Mouse (Mus musculus): ENCODE measurements at regions not wholly inside any gene's neighbourhood (a gene's known extent, or its start where the extent isn't known, plus 50 kb on each side); places are given as distances from the start of the nearest gene placed in this dataset.

DNA sequence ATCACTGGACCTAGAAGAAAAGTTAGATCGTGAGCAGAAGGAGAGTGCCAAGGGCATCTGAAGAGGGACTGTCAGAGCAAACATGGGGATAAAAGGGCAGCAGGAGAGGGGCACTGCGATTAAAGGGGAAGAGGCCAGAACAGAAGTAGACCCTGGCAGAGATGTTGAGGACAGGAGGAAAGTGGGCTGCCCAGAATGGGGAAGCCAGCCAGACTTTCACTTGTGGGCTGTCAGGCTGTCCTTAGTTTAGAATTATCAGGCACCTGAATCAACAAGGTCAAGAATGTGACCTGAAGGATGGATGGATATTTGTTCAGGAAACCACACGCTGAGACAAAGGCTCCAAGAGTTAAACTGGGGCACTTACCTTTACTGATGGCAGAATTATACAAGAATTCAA lies 193.0 kb upstream of the Klf3 start:
- no peaks in the 10 kb centered on the region for H3K27me3 ChIP-seq
- peaks cover 9% of the 10 kb centered on the region for H3K4me1 ChIP-seq
- H3K9me3 ChIP-seq = no peaks in the 10 kb centered on the region
- no peak for ATAC-seq (replicated peaks)
- H3K4me2 ChIP-seq (replicated peaks) = no peak overlapping the region
- no peaks in the 10 kb centered on the region for H3K36me3 ChIP-seq
- no peak overlapping the region for H3K9ac ChIP-seq (replicated peaks)
- H3K27ac ChIP-seq (replicated peaks) = no peak overlapping the region
- 14% methylated on average over 3 of the region's 3 CpGs for WGBS
- H3K4me3 ChIP-seq = no peak overlapping the region

DNA sequence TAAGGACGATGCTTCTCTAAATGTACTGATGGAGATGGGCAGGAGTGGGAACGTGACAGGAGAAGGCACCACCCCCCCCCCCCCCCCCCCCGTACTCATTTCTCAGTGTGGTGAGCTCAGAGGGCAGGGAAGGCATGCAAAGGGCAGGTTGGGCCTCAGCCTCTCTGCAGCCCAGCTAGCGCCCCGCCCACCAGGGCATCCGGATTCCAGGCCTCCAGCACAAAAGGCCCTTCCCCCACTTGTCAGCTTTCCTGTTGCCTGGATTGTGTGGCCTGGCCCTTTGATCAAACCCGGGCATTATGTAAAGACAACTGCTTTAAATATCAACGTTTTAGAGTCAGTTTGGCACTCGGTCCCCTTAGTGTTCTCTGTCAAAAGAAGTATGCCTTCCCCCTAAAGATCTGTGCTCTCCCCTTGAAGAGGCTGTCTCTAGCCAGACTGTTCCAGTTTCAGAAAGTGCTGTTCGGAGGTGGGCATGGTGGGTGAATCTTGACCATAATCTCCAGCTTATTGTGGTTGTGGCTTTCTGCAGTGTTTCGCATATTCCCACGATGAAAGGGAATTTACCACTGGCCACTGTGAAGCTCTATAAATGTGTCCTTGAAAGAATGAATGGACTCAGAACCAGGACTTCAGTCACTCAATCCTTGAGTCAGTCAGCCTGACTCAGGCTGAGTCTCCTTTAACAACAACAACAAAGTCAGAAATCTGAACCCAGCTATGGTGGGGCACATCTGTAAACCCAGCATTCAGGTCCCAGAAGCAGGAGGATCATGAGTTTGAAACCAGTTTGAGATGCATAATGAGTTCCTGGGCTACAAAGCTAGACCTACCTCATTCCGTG lies 192.4 kb upstream of the Klf3 start:
- peaks cover 9% of the 10 kb centered on the region for H3K4me1 ChIP-seq
- H3K4me2 ChIP-seq (replicated peaks) = no peak overlapping the region
- no peak overlapping the region for H3K4me3 ChIP-seq
- no peaks in the 10 kb centered on the region for H3K36me3 ChIP-seq
- 11% methylated on average over 11 of the region's 13 CpGs for WGBS
- no peak overlapping the region for H3K27ac ChIP-seq (replicated peaks)
- ATAC-seq (replicated peaks) = peak; percentile 58; the same call in 1 of the 2 replicates
- no peaks in the 10 kb centered on the region for H3K27me3 ChIP-seq
- no peaks in the 10 kb centered on the region for H3K9me3 ChIP-seq
- no peak overlapping the region for H3K9ac ChIP-seq (replicated peaks)

- Histone ChIP-seq H3K4me1 (peaks cover 9% of the 10 kb centered on the region), H3K27ac (replicated peaks) (no peak overlapping the region), H3K9ac (replicated peaks) (no peak overlapping the region), H3K27me3 (no peaks in the 10 kb centered on the region), H3K4me2 (replicated peaks) (no peak overlapping the region), H3K36me3 (no peaks in the 10 kb centered on the region), H3K4me3 (no peak overlapping the region), H3K9me3 (no peaks in the 10 kb centered on the region)
- no peak for ATAC-seq (replicated peaks)
- WGBS = 94% methylated on average over 7 of the region's 7 CpGs
Observed at GRCm38 (mm10) chr5:64612017-64612416, 191.2 kb upstream of the Klf3 start.

DNA sequence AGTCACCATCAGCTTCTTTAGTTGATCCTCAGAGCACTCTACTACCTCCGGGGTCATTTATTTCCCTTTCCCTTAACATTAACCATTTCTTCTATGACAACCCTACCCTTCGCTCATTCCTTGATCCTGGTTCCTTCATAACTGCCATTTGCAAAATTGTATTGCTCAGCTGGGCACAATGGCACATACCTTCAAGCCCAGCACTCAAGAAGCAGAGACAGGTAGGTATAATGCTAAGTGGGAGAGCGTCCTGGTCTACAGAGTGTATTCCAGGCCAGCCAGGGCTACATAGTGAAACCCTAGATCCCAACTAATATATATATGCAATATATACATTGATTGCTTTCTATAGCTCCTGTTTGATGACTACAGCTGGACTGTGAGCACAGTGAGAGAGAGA lies 189.5 kb upstream of the Klf3 start:
- H3K27me3 ChIP-seq = no peaks in the 10 kb centered on the region
- H3K9ac ChIP-seq (replicated peaks) = no peak overlapping the region
- H3K36me3 ChIP-seq = no peaks in the 10 kb centered on the region
- peaks cover 9% of the 10 kb centered on the region for H3K4me1 ChIP-seq
- no peak overlapping the region for H3K27ac ChIP-seq (replicated peaks)
- H3K4me2 ChIP-seq (replicated peaks) = no peak overlapping the region
- H3K9me3 ChIP-seq = no peaks in the 10 kb centered on the region
- ATAC-seq (replicated peaks) = no peak
- H3K4me3 ChIP-seq = no peak overlapping the region
- 97% methylated on average over 3 of the region's 3 CpGs for WGBS

DNA sequence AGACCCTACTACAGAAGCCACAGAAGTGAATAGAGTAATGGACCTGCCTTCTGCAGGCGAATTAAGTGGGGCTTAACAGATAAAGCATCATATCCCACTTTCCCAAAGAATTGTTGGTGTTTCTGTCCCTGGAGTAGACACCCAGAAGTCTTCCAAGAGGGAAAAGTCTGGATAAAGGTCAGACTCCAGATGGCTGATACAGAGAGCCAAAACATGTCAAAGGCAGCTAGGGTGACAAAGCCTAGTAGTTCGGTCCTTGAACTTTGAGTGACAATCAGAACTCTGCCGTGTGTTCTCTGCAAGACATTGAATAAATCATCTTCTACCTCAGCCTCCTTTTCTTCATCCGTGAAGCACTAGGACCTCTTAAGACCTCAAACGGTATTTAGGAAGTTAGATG lies 185.1 kb upstream of the Klf3 start:
- no peaks in the 10 kb centered on the region for H3K9me3 ChIP-seq
- no peaks in the 10 kb centered on the region for H3K4me1 ChIP-seq
- no peaks in the 10 kb centered on the region for H3K36me3 ChIP-seq
- no peak for ATAC-seq (replicated peaks)
- H3K4me2 ChIP-seq (replicated peaks) = no peak overlapping the region
- H3K27ac ChIP-seq (replicated peaks) = no peak overlapping the region
- H3K4me3 ChIP-seq = no peak overlapping the region
- WGBS = 66% methylated on average over 5 of the region's 5 CpGs
- H3K27me3 ChIP-seq = no peaks in the 10 kb centered on the region
- H3K9ac ChIP-seq (replicated peaks) = no peak overlapping the region

DNA sequence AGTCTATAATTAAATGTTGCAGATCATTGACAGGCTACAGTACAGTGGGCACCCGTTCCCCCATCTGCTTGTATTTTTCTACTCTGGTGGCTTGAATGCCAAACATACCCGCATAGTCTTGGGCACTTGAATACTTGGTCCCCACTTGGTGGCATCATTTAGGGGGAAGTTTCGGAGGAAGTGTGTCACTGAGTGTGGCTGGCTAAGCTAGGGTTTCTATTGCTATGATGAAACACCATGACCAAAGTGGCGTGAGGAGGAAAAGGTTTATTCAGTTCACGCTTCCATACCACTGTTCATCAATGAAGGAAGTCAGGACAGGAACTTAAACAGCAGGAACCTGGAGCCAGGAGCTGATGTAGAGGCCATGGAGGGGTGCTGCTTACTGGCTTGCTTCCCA lies 183.4 kb upstream of the Klf3 start:
- H3K27me3 ChIP-seq = no peaks in the 10 kb centered on the region
- H3K9me3 ChIP-seq = no peaks in the 10 kb centered on the region
- ATAC-seq (replicated peaks) = no peak
- no peaks in the 10 kb centered on the region for H3K4me1 ChIP-seq
- no peak overlapping the region for H3K9ac ChIP-seq (replicated peaks)
- H3K4me3 ChIP-seq = no peak overlapping the region
- H3K4me2 ChIP-seq (replicated peaks) = no peak overlapping the region
- no peaks in the 10 kb centered on the region for H3K36me3 ChIP-seq
- H3K27ac ChIP-seq (replicated peaks) = no peak overlapping the region
- WGBS = 92% methylated on average over 5 of the region's 5 CpGs

GRCm38 (mm10) chr5:64620726-64621125 lies 182.5 kb upstream of the Klf3 start:
- WGBS = 91% methylated on average over 5 of the region's 5 CpGs

DNA sequence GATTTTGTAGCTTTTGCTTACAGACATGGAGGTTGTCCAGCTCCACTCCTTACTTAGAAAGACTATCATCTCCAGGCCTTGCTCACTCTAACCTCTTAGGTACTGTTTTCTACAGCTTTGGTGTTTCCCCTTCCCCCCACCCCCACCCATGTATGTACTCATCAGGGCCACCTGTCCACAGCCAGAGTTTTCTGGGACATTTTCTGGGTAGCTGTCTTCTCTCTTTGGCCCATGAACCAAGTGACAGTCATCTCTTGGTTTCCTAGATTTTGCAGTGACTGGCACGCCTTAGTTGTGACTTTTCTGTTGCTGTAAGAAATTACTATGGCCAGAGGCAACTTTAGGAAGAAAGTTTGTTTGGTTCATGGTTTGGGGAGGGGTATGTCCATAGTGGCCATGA lies 181.8 kb upstream of the Klf3 start:
- Histone ChIP-seq H3K9me3 (no peaks in the 10 kb centered on the region), H3K27me3 (no peaks in the 10 kb centered on the region), H3K4me1 (no peaks in the 10 kb centered on the region), H3K36me3 (no peaks in the 10 kb centered on the region), H3K9ac (replicated peaks) (no peak overlapping the region), H3K4me2 (replicated peaks) (no peak overlapping the region), H3K4me3 (no peak overlapping the region), H3K27ac (replicated peaks) (no peak overlapping the region)
- ATAC-seq (replicated peaks) = no peak
- WGBS = 100% methylated on average over 1 of the region's 1 CpGs

More at GRCm38 (mm10) chr5:64620726-64621125, 182.5 kb upstream of the Klf3 start:
- no peaks in the 10 kb centered on the region for H3K4me1 ChIP-seq
- ATAC-seq (replicated peaks) = no peak
- no peak overlapping the region for H3K4me3 ChIP-seq
- no peaks in the 10 kb centered on the region for H3K9me3 ChIP-seq
- no peaks in the 10 kb centered on the region for H3K27me3 ChIP-seq
- no peaks in the 10 kb centered on the region for H3K36me3 ChIP-seq
- H3K27ac ChIP-seq (replicated peaks) = no peak overlapping the region
- no peak overlapping the region for H3K4me2 ChIP-seq (replicated peaks)
- H3K9ac ChIP-seq (replicated peaks) = no peak overlapping the region

DNA sequence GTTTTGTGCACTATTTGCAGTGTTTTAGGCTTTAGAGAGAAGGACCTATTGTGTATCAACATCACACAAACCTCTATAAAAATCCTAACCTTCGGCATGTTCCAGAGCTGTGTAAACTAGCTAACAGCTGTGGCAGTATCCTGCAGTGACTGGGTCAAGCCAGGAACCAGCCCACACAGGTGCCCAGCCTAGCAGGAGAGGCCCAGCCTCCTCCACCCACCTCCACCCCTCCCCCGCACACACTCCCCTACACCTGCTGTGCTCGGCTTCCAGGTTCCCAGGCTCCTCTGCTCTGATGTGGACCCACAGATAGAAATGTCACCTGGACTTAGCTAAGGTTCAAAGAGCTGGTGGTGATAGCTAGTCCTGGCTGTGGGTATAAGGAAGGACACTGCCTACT lies 179.5 kb upstream of the Klf3 start:
- 50% methylated on average over 3 of the region's 3 CpGs for WGBS
- H3K9me3 ChIP-seq = no peaks in the 10 kb centered on the region

DNA sequence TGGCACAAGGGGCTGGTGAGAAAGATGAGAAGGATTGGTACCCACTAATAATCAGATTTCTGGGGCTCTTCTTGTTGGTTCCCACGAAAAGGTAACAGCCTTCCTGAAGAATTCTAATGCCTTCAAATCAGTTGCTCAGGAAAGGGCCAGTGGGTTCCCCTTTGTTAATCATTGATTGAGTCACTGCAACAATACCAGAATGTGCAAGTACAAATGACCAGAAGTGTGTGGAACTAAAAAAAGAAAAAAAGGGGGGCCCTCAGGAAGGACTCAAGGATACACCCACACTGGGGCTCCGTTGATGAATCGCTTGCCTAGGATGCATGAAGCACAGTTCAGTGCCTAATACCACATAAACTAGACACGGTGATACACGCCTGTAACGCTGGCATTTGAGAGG lies 179.0 kb upstream of the Klf3 start:
- Histone ChIP-seq H3K36me3 (no peaks in the 10 kb centered on the region), H3K27ac (replicated peaks) (no peak overlapping the region)
- 80% methylated on average over 6 of the region's 6 CpGs for WGBS

More for the DNA sequence above, 179.5 kb upstream of the Klf3 start:
- Histone ChIP-seq H3K36me3 (no peaks in the 10 kb centered on the region), H3K27me3 (no peaks in the 10 kb centered on the region), H3K27ac (replicated peaks) (no peak overlapping the region), H3K4me2 (replicated peaks) (no peak overlapping the region), H3K4me3 (no peak overlapping the region), H3K9ac (replicated peaks) (no peak overlapping the region), H3K4me1 (no peaks in the 10 kb centered on the region)
- ATAC-seq (replicated peaks) = no peak

DNA sequence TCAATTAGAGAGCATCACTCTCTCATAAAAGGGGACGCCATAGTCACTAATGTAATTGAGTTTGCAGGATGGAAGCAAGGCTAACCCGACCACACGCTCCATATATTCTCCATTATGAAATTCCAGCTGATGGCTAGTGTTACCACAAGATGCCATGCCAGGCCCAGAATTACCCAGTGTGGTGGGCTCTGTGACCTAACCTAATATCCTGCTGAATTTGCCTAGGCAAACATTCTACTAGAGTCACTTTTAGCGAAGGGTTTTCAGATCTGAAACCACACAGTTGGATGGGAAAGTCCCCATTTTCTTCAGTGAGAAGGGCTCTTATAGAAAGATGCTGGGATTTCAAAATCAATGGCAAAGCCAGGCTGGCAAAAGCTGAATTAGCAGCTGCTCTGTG lies 177.8 kb upstream of the Klf3 start:
- Histone ChIP-seq H3K9me3 (no peaks in the 10 kb centered on the region), H3K4me2 (replicated peaks) (no peak overlapping the region), H3K27ac (replicated peaks) (no peak overlapping the region), H3K9ac (replicated peaks) (no peak overlapping the region), H3K36me3 (no peaks in the 10 kb centered on the region), H3K27me3 (no peaks in the 10 kb centered on the region), H3K4me1 (no peaks in the 10 kb centered on the region), H3K4me3 (no peak overlapping the region)
- 90% methylated on average over 4 of the region's 4 CpGs for WGBS
- ATAC-seq (replicated peaks) = no peak

More for the DNA sequence above, 179.0 kb upstream of the Klf3 start:
- Histone ChIP-seq H3K4me1 (no peaks in the 10 kb centered on the region), H3K9ac (replicated peaks) (no peak overlapping the region), H3K9me3 (no peaks in the 10 kb centered on the region), H3K4me3 (no peak overlapping the region), H3K4me2 (replicated peaks) (no peak overlapping the region), H3K27me3 (no peaks in the 10 kb centered on the region)
- no peak for ATAC-seq (replicated peaks)

GRCm38 (mm10) chr5:64625841-64626298 lies 177.3 kb upstream of the Klf3 start:
- H3K27ac ChIP-seq (replicated peaks) = no peak overlapping the region
- no peak for ATAC-seq (replicated peaks)
- no peaks in the 10 kb centered on the region for H3K27me3 ChIP-seq
- no peaks in the 10 kb centered on the region for H3K4me1 ChIP-seq
- no peaks in the 10 kb centered on the region for H3K9me3 ChIP-seq
- no peak overlapping the region for H3K4me3 ChIP-seq
- no peak overlapping the region for H3K4me2 ChIP-seq (replicated peaks)
- no peaks in the 10 kb centered on the region for H3K36me3 ChIP-seq
- no peak overlapping the region for H3K9ac ChIP-seq (replicated peaks)
- WGBS = 65% methylated on average over 6 of the region's 6 CpGs

DNA sequence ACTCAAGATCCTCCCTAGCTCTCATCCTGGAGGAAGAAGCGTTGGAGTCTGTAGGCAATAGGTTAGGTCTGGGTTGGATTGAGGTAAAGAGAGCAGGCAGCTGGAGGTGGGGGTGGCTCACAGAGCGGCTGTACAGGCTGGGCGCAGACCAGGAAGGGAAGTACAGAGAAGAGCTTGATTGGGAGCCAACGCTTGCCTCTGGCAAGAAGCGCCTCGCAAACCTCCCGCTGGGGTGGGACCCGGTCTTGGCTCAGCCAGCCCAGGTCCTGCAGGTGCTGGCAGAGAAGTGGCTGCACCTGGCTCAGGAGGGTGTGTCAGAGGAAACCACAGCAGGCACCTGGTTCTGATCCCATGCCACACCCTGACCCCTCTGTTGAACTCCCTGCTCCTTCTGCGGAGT lies 176.8 kb upstream of the Klf3 start:
- H3K4me2 ChIP-seq (replicated peaks) = no peak overlapping the region
- no peak overlapping the region for H3K27ac ChIP-seq (replicated peaks)
- no peaks in the 10 kb centered on the region for H3K27me3 ChIP-seq
- ATAC-seq (replicated peaks) = no peak
- H3K4me1 ChIP-seq = no peaks in the 10 kb centered on the region
- H3K9me3 ChIP-seq = no peaks in the 10 kb centered on the region
- WGBS = 53% methylated on average over 9 of the region's 9 CpGs
- H3K4me3 ChIP-seq = no peak overlapping the region
- no peak overlapping the region for H3K9ac ChIP-seq (replicated peaks)
- H3K36me3 ChIP-seq = no peaks in the 10 kb centered on the region
